Mouse (Mus musculus): ENCODE results near the gene Rasal2. TPM values are rescaled to one million over a fixed set of nuclear protein-coding genes. Genes with fewer than 3 reads are reported as not detected.
A peak's percentile ranks its signal among the peaks of the same experiment; 100 is the strongest.

The Rasal2 gene
- total and polyA plus RNA-seq, 3 experiments: 1.5 to 3.2 TPM; not detected in 1

- no peaks in the 10 kb centered on the region for H3K9me3 ChIP-seq (replicated peaks; ENCODE audit: insufficient read depth, low read length)
- no peak for DNase-seq (ENCODE audit: low read depth, low spot score)
- H3K4me3 ChIP-seq (ENCODE audit: control insufficient read depth in 1 of 2, insufficient read depth in 1 of 2, low read depth in 2 of 2, low read length in 2 of 2): no peak overlapping the region
- TF ChIP-seq MEF2A (IDR thresholded peaks at IDR 0.05; ENCODE audit: extremely low read depth, insufficient replicate concordance, low read depth, low read length, poor library complexity, severe bottlenecking): no peak
- H3K27me3 ChIP-seq (ENCODE audit: control insufficient read depth in 1 of 2, insufficient read depth in 2 of 2, low read length in 2 of 2): no peaks in the 10 kb centered on the region
- H3K27ac ChIP-seq (ENCODE audit: control insufficient read depth, low read depth, low read length): no peak overlapping the region
- no peak overlapping the region for H3K9ac ChIP-seq (ENCODE audit: control insufficient read depth, low read depth, low read length, poor library complexity, severe bottlenecking)
- H3K36me3 ChIP-seq (ENCODE audit: control insufficient read depth in 1 of 2, insufficient read depth in 2 of 2, low read length in 2 of 2): no peaks in the 10 kb centered on the region
- H3K4me1 ChIP-seq (ENCODE audit: control insufficient read depth in 1 of 2, insufficient read depth in 2 of 2, low read length in 2 of 2): no peaks in the 10 kb centered on the region
- no peaks in the 10 kb centered on the region for H3K79me2 ChIP-seq (ENCODE audit: control insufficient read depth, insufficient read depth, low read length, poor library complexity)
Measured at GRCm38 (mm10) chr1:157114492-157114891, 297.9 kb downstream of the Rasal2 start.

- Histone ChIP-seq H3K36me3 (ENCODE audit: control insufficient read depth in 1 of 2, insufficient read depth in 2 of 2, low read length in 2 of 2) (no peaks in the 10 kb centered on the region), H3K27ac (ENCODE audit: control insufficient read depth, low read depth, low read length) (no peak overlapping the region), H3K9ac (ENCODE audit: control insufficient read depth, low read depth, low read length, poor library complexity, severe bottlenecking) (no peak overlapping the region), H3K4me1 (ENCODE audit: control insufficient read depth in 1 of 2, insufficient read depth in 2 of 2, low read length in 2 of 2) (no peaks in the 10 kb centered on the region), H3K9me3 (replicated peaks; ENCODE audit: insufficient read depth, low read length) (no peaks in the 10 kb centered on the region), H3K79me2 (ENCODE audit: control insufficient read depth, insufficient read depth, low read length, poor library complexity) (no peaks in the 10 kb centered on the region), H3K4me3 (ENCODE audit: control insufficient read depth in 1 of 2, insufficient read depth in 1 of 2, low read depth in 2 of 2, low read length in 2 of 2) (no peak overlapping the region), H3K27me3 (ENCODE audit: control insufficient read depth in 1 of 2, insufficient read depth in 2 of 2, low read length in 2 of 2) (no peaks in the 10 kb centered on the region)
- no peak for TF ChIP-seq TBP (IDR thresholded peaks at IDR 0.05; ENCODE audit: low read depth, low read length)
- no peak for DNase-seq (ENCODE audit: low read depth, low spot score)
Measured at GRCm38 (mm10) chr1:157110287-157110835, 302.0 kb downstream of the Rasal2 start.

GRCm38 (mm10) chr1:157108580-157108979, 303.8 kb downstream of the Rasal2 start, which contains the start of gene Tex35:
Gene Tex35 (minus strand): TSS chr1:157108680.
- no peak for DNase-seq (ENCODE audit: low read depth, low spot score)
- Histone ChIP-seq H3K4me3 (ENCODE audit: control insufficient read depth in 1 of 2, insufficient read depth in 1 of 2, low read depth in 2 of 2, low read length in 2 of 2) (no peak within 1 kb of the TSS), H3K9me3 (replicated peaks; ENCODE audit: insufficient read depth, low read length) (no peaks in the 10 kb centered on the region), H3K27ac (ENCODE audit: control insufficient read depth, low read depth, low read length) (no peak within 1 kb of the TSS), H3K27me3 (ENCODE audit: control insufficient read depth in 1 of 2, insufficient read depth in 2 of 2, low read length in 2 of 2) (no peaks in the 10 kb centered on the region), H3K79me2 (ENCODE audit: control insufficient read depth, insufficient read depth, low read length, poor library complexity) (no peaks in the 10 kb centered on the region), H3K9ac (ENCODE audit: control insufficient read depth, low read depth, low read length, poor library complexity, severe bottlenecking) (no peak within 1 kb of the TSS), H3K4me1 (ENCODE audit: control insufficient read depth in 1 of 2, insufficient read depth in 2 of 2, low read length in 2 of 2) (no peaks in the 10 kb centered on the region), H3K36me3 (ENCODE audit: control insufficient read depth in 1 of 2, insufficient read depth in 2 of 2, low read length in 2 of 2) (no peaks in the 10 kb centered on the region)
- TF ChIP-seq SIN3A (IDR thresholded peaks at IDR 0.05; ENCODE audit: low read length): no peak
- TF ChIP-seq ZC3H11A (IDR thresholded peaks at IDR 0.05; ENCODE audit: low read depth, low read length): no peak

DNA sequence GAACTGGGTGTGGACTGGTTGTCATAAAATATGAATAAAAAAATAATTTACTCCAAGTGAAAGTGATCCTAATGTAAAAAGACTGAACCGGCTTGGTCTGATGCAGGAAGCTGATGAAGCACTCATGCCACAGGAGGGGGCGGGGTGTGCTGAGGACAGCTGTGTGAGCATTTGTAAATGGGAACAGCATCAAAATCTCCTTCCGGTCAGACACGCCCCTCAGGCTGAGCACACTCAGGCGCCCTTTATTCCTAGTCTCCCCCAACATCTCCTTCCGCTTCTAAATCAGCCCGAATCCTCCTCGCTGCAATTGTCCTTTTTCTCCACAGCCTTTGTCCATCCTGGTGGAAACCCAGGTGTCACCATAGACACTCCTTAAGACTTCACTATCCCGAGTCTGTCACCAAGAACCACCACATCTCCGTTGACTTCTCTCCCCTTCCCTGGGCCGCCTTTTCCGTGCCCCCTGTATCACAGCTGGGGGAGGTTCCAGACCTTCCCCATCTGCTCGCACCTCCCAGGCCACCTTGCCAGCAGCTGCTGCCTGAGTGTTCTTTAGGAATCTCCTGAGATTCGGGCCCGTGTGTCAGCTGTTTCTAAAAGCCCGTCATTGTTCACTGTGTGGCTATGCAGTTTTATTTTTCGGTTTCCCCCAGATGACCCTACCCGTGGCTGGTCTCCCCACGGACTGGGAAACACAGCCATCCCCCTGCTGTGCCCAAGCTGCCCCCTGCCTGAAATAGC, 311.1 kb downstream of the Rasal2 start:
- H3K27ac ChIP-seq (ENCODE audit: control insufficient read depth, low read depth, low read length): no peak overlapping the region
- H3K9me3 ChIP-seq (replicated peaks; ENCODE audit: insufficient read depth, low read length): no peaks in the 10 kb centered on the region
- peaks cover 0 to 2% of the 10 kb centered on the region in 2 experiments; a peak in 2 of 4 replicates for H3K27me3 ChIP-seq (ENCODE audit: control insufficient read depth in 1 of 2, insufficient read depth in 2 of 2, low read length in 2 of 2)
- no peak overlapping the region for H3K9ac ChIP-seq (ENCODE audit: control insufficient read depth, low read depth, low read length, poor library complexity, severe bottlenecking)
- DNase-seq (ENCODE audit: low read depth, low spot score): peak; percentile 63
- TF ChIP-seq MXI1 (IDR thresholded peaks at IDR 0.05; ENCODE audit: low read depth, low read length) (0 out of 2 replicates have a peak, but pooled peaks have one; percentile 43), RAD21 (IDR thresholded peaks at IDR 0.05; ENCODE audit: low read depth, low read length) (no peak)
- no peaks in the 10 kb centered on the region for H3K79me2 ChIP-seq (ENCODE audit: control insufficient read depth, insufficient read depth, low read length, poor library complexity)
- no peaks in the 10 kb centered on the region for H3K4me1 ChIP-seq (ENCODE audit: control insufficient read depth in 1 of 2, insufficient read depth in 2 of 2, low read length in 2 of 2)
- H3K36me3 ChIP-seq (ENCODE audit: control insufficient read depth in 1 of 2, insufficient read depth in 2 of 2, low read length in 2 of 2): no peaks in the 10 kb centered on the region
- peak overlapping the region in 1 of 2 experiments; percentile 57; a peak in 2 of 4 replicates for H3K4me3 ChIP-seq (ENCODE audit: control insufficient read depth in 1 of 2, insufficient read depth in 1 of 2, low read depth in 2 of 2, low read length in 2 of 2)

Measured in MEL (cell line).